Mouse (Mus musculus) olfactory bulb, adult 2 months (tissue): ENCODE data around the gene Intu.

Source experiments
- CTCF ChIP-seq: fragments of 200-500 bp; IDR thresholded peaks from 2 replicates; pipeline ENCODE4 v1.5.1; 2012; ENCODE audit warnings: low read depth, mild to moderate bottlenecking, low read length, moderate library complexity; ENCODE audit not compliant: insufficient read depth
- POLR2A ChIP-seq: fragments of 200-500 bp; IDR thresholded peaks from 2 replicates; pipeline ENCODE4 v1.6.1; 2012; ENCODE audit warnings: mild to moderate bottlenecking, low read depth, low read length, moderate library complexity; ENCODE audit not compliant: insufficient read depth

GRCm38 (mm10) chr3:40698834-40699233 lies 167.7 kb downstream of the Intu start:
- TF ChIP-seq POLR2A (no peak), CTCF (no peak)
